Mouse (Mus musculus) kidney, postnatal 0 days (tissue): ENCODE results near the gene Htt. TPM values are rescaled to one million over a fixed set of nuclear protein-coding genes. Genes with fewer than 3 reads are reported as not detected.

Experiments used
- ATAC-seq: fragments of 200-750 bp; cut with Nextera tagmentation; replicated peaks from 2 replicates; pipeline ENCODE4 v1.8.0; 2017; ENCODE audit warnings: low read depth, moderate number of reproducible peaks, moderate TSS enrichment, moderate library complexity; ENCODE audit not compliant: low FRiP score
- DNase-seq: peaks from one replicate; pipeline ENCODE4 v3.0.0-alpha.2; 2016; ENCODE audit warnings: low spot score
- H3K27ac ChIP-seq: fragments of 300-500 bp; sonication (generic); 2 replicates; pipeline ENCODE4 v1.5.1; 2014; ENCODE audit warnings: mild to moderate bottlenecking
- H3K27me3 ChIP-seq: fragments of 300-500 bp; sonication (generic); 2 replicates; pipeline ENCODE4 v1.6.1; 2014; ENCODE audit warnings: low read length, mixed read lengths; ENCODE audit not compliant: insufficient read depth
- H3K36me3 ChIP-seq: fragments of 300-500 bp; sonication (generic); 2 replicates; pipeline ENCODE4 v1.6.1; 2014; ENCODE audit warnings: low read length, mixed read lengths; ENCODE audit not compliant: insufficient read depth
- H3K4me1 ChIP-seq: fragments of 300-500 bp; sonication (generic); replicated peaks from 2 replicates; pipeline ENCODE4 v1.6.1; 2014; ENCODE audit warnings: antibody characterized with exemption, low read length, mixed read lengths; ENCODE audit not compliant: insufficient read depth
- H3K4me2 ChIP-seq: fragments of 300-500 bp; sonication (generic); 2 replicates; pipeline ENCODE4 v1.6.1; 2014; ENCODE audit warnings: mild to moderate bottlenecking, low read length, moderate library complexity, mixed read lengths
- H3K4me3 ChIP-seq: fragments of 300-500 bp; sonication (generic); replicated peaks from 2 replicates; pipeline ENCODE4 v1.5.1; 2014; ENCODE audit warnings: low read depth, low read length
- H3K9ac ChIP-seq: fragments of 300-500 bp; sonication (generic); 2 replicates; pipeline ENCODE4 v1.6.1; 2014; ENCODE audit warnings: low read depth, low read length
- H3K9me3 ChIP-seq: fragments of 300-500 bp; sonication (generic); replicated peaks from 2 replicates; pipeline ENCODE4 v1.6.1; 2016; ENCODE audit warnings: low read length, inconsistent platforms, mixed read lengths
- CTCF ChIP-seq: IDR thresholded peaks from 2 replicates; pipeline ENCODE4 v1.5.1; 2016; ENCODE audit warnings: antibody characterized with exemption, low read depth, mild to moderate bottlenecking, moderate library complexity
- WGBS: fragments of 180-500 bp; shearing (Covaris S2); extraction: QIAGEN DNeasy Blood & Tissue Kit; methylation state at CpG from one replicate; pipeline ENCODE4 v1.1.7; 2014; 5-methylcytosine and 5-hydroxymethylcytosine counted together
- polyA plus RNA-seq: library from polyadenylated mRNA; unstranded; fragments of >200 nt; fragmentation: Nextera tagmentation; extraction: Ambion mirVana; gene quantifications from 2 replicates; pipeline ENCODE4 v1.2.1, GENCODE M21; 2015

Htt gene
- polyA plus RNA-seq, 1 experiment from 2014 or later, result 4.1 TPM

- DNase-seq (peak; percentile 19), ATAC-seq (no peak)
- Histone ChIP-seq H3K4me2 (no peak overlapping the region), H3K27me3 (no peaks in the 10 kb centered on the region), H3K27ac (no peak overlapping the region), H3K36me3 (no peaks in the 10 kb centered on the region), H3K9ac (no peak overlapping the region), H3K9me3 (no peaks in the 10 kb centered on the region), H3K4me1 (peaks cover 15% of the 10 kb centered on the region; the same call in 1 of the 2 replicates), H3K4me3 (no peak overlapping the region)
- peak; percentile 58 for TF ChIP-seq CTCF
- 93% methylated on average over 1 of the region's 1 CpGs for WGBS
These were observed 171.9 kb downstream of the Htt start for GRCm38 (mm10) chr5:34933461-34933860.

- DNase-seq (no peak), ATAC-seq (no peak)
- no peak overlapping the region for H3K27ac ChIP-seq
- no peak overlapping the region for H3K4me2 ChIP-seq
- no peak for TF ChIP-seq CTCF
- H3K27me3 ChIP-seq, result no peaks in the 10 kb centered on the region
- no peaks in the 10 kb centered on the region for H3K36me3 ChIP-seq
- H3K9me3 ChIP-seq, result no peaks in the 10 kb centered on the region
- no peak overlapping the region for H3K9ac ChIP-seq
- 61% methylated on average over 10 of the region's 10 CpGs for WGBS
- H3K4me3 ChIP-seq, result no peak overlapping the region
- H3K4me1 ChIP-seq, result no peaks in the 10 kb centered on the region
These were observed 180.3 kb downstream of the Htt start for GRCm38 (mm10) chr5:34941710-34942470.

GRCm38 (mm10) chr5:34943428-34943827 lies 181.9 kb downstream of the Htt start:
- Histone ChIP-seq H3K36me3 (no peaks in the 10 kb centered on the region), H3K27ac (no peak overlapping the region), H3K4me1 (peaks cover 3% of the 10 kb centered on the region; the same call in 1 of the 2 replicates), H3K27me3 (no peaks in the 10 kb centered on the region), H3K4me2 (no peak overlapping the region), H3K9ac (no peak overlapping the region), H3K9me3 (no peaks in the 10 kb centered on the region), H3K4me3 (no peak overlapping the region)
- no peak for TF ChIP-seq CTCF
- DNase-seq, result no peak
- WGBS, result 83% methylated on average over 3 of the region's 3 CpGs
- no peak for ATAC-seq

- Histone ChIP-seq H3K27ac (peak within 1 kb of the TSS; percentile 86), H3K36me3 (no peaks in the 10 kb centered on the region), H3K4me3 (peak within 1 kb of the TSS; percentile 89), H3K4me2 (peak within 1 kb of the TSS; percentile 73), H3K9ac (peak within 1 kb of the TSS; percentile 90), H3K27me3 (no peaks in the 10 kb centered on the region), H3K9me3 (no peaks in the 10 kb centered on the region), H3K4me1 (peaks cover 14% of the 10 kb centered on the region)
- WGBS, result under 1% methylated on average over 69 of the region's 84 CpGs
- DNase-seq (peak; percentile 90), ATAC-seq (peak; percentile 95)
- TF ChIP-seq CTCF, result no peak
These were observed 187.6 kb downstream of the Htt start, which contains the start of gene Rgs12 for GRCm38 (mm10) chr5:34948861-34949760. Gene Rgs12, plus strand, starts transcription at chr5:34949445.

GRCm38 (mm10) chr5:34949769-34950211 lies 188.2 kb downstream of the Htt start:
- Histone ChIP-seq H3K9ac (peak overlapping the region; percentile 90), H3K4me1 (peaks cover 14% of the 10 kb centered on the region), H3K4me2 (peak overlapping the region; percentile 73), H3K27me3 (no peaks in the 10 kb centered on the region), H3K4me3 (peak overlapping the region; percentile 89), H3K36me3 (no peaks in the 10 kb centered on the region), H3K9me3 (no peaks in the 10 kb centered on the region), H3K27ac (peak overlapping the region; percentile 86)
- TF ChIP-seq CTCF, result no peak
- ATAC-seq, result peak; percentile 18; the same call in 1 of the 2 replicates
- WGBS, result under 1% methylated on average over 12 of the region's 12 CpGs
- DNase-seq, result peak; percentile 39
